Mouse (Mus musculus) effector memory CD4-positive, alpha-beta T cell, adult 5 months (primary cell): Measurements from ENCODE around the gene E330021D16Rik. TPM values are rescaled to one million over a fixed set of nuclear protein-coding genes. Genes with fewer than 3 reads are reported as not detected.

Source experiments
- polyA plus RNA-seq: library from polyadenylated mRNA; unstranded; fragments of 100-300 nt; shearing (Covaris generic); gene quantifications from one replicate; pipeline ENCODE4 v1.2.1, GENCODE M21; 2017

E330021D16Rik gene
- not detected for polyA plus RNA-seq

DNA sequence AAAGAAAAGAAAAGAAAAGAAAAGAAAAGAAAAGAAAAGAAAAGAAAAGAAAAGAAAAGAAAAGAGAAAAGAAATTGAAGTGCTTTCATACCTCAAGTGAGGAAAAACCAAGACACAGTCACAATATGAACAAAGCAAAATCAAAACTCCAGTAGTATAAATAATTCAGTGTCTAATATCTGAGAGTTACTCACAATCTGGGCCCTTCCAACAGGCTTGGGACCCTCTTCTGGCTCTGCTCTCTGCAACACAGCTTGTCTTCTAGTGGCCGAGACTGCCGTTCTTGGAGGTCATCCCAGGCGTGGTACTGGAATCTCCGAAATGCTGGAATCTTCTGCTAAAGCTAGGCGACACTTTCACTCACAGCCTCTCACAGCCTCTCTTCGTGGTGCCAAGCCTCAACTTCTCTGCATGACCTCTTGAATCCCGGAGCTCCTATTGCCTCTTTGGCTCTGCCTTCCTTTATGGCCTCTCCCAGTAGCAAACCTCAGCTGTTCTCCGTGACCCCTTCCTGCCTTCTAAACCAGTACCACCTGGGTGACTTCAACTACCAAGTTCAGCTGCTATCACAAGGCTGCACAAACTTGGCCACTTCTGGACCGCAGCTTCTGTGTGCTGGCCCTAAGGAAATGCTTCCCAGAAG lies at the start of gene E330021D16Rik:
TSS of gene E330021D16Rik (minus strand) at position 437 of the 643 bp plus-strand sequence.

Other genes starting within 250 kb of the E330021D16Rik start
- 0.05 TPM for gene Grin2b, start 242.1 kb downstream of the E330021D16Rik start, polyA plus RNA-seq
- gene Gm8994, start 88.0 kb downstream of the E330021D16Rik start, polyA plus RNA-seq, result not detected
- 119 TPM for gene Atf7ip, start 90.6 kb upstream of the E330021D16Rik start, polyA plus RNA-seq
- 0.17 TPM for gene Plbd1, start 246.4 kb upstream of the E330021D16Rik start, polyA plus RNA-seq